Mouse (Mus musculus): Measurements from ENCODE around the gene Cldn34c2.
"Not testable (repeated sequence)": the region's sequence is repeated elsewhere in the genome, so short reads cannot be mapped to it uniquely, and the experiment has no call there.

The Cldn34c2 gene

DNA sequence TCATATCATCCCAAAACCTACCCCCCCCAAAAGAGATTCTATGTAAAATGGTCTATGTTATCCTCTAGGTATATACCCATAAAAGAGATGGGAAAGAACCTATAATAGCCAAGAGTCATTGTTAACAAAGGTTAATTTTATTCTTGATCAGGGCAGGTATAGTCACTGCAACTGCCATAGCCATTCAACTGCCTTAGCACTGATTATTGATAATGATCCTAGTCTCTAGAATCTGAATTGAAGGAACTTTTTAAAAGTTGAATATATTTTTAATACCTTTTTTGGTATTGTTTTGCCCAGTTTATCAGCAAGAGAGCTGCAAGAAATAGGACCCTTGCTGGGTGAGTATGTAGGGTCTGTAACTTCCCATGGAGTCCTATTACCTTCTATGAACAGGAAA, at the start of gene Cldn34c2:
Gene Cldn34c2 (plus strand): TSS at position 301 of the 400 bp plus-strand sequence.
- not testable (repeated sequence) for DNase-seq (ENCODE audit: low spot score)

DNA sequence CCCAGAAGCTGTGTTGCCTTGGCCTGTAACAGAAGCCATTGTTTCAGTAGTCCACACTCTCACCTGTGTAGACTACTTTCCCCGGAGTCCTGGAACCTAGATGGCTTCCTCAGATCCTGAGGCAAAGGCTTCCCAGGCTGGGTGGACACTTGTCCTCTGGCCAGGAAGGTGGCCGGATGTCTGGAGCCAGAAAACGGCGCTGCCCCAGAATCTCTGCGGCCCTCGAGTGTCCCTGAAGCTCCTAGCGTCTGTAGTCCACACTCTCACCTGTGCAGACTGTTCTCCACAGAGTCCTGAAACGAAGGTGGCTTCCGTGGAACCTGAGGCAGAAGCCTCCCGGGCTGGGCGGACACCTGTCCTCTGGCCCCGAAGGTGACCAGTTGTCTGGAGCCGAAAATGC, 30.1 kb upstream of the Cldn34c2 start:
- DNase-seq (ENCODE audit: low spot score), result not testable (repeated sequence)

GRCm38 (mm10) chrX:123612158-123612828, 30.8 kb downstream of the Cldn34c2 start:
- peak; percentile 7 for DNase-seq (ENCODE audit: low spot score)
